Comparison of ENCODE assay signal across 8 mouse cellular contexts in genomic region chr2:115385207-115386168, GRCm38 (mm10).
A peak's percentile ranks its signal among the peaks of the same experiment; 100 is the strongest.
DNase-seq lines count a peak whose midpoint lies in the region; ATAC-seq and TF ChIP-seq lines count a peak whose summit lies in the region.

No protein-coding gene starts in this region.

- H3K4me2 ChIP-seq in intestine, embryonic 14.5 days (ENCODE audit: low read length) = peak overlapping the region; percentile 4
- H3K4me2 ChIP-seq in lung, postnatal 0 days (replicated peaks; ENCODE audit: low read depth, low read length) = peak overlapping the region; percentile 22; the same call in 1 of the 2 replicates

- TF ChIP-seq EP300 in lung, postnatal 0 days (IDR thresholded peaks at IDR 0.05) = no peak

- TF ChIP-seq CTCF in lung, postnatal 0 days (IDR thresholded peaks at IDR 0.05) = no peak

- peak; percentile 58; the same call in 1 of the 2 replicates for ATAC-seq in intestine, embryonic 14.5 days (replicated peaks; ENCODE audit: low FRiP score, low TSS enrichment, low read depth)
- ATAC-seq in lung, postnatal 0 days = peak; percentile 49

- no peak overlapping the region for H3K9ac ChIP-seq in intestine, embryonic 14.5 days (ENCODE audit: low read length)
- no peak overlapping the region for H3K9ac ChIP-seq in lung, postnatal 0 days (replicated peaks; ENCODE audit: low read depth)

- no peaks in the 10 kb centered on the region for H3K36me3 ChIP-seq in intestine, embryonic 14.5 days (ENCODE audit: control insufficient read depth, insufficient read depth, low read length)
- H3K36me3 ChIP-seq in lung, postnatal 0 days (ENCODE audit: insufficient read depth, low read length) = no peaks in the 10 kb centered on the region

- H3K9me3 ChIP-seq in intestine, embryonic 14.5 days (ENCODE audit: control insufficient read depth, low read length) = no peaks in the 10 kb centered on the region
- no peaks in the 10 kb centered on the region for H3K9me3 ChIP-seq in lung, postnatal 0 days (ENCODE audit: low read length)

- DNase-seq in adrenal gland, adult 2 months = peak; percentile 35
- DNase-seq in adrenal gland, postnatal 25 days = no peak
- DNase-seq in Muller cell, postnatal 12 days (ENCODE audit: inconsistent ontology term) = peak; percentile 25
- DNase-seq in intestine, embryonic 14.5 days (ENCODE audit: low spot score) = no peak
- DNase-seq in lung, postnatal 0 days (ENCODE audit: low spot score) = peak; percentile 27
- no peak for DNase-seq in cerebellum, postnatal 36 days
- DNase-seq in cerebellum, postnatal 14 days = no peak
- no peak for DNase-seq in gastrocnemius, adult 18-20 months (ENCODE audit: low spot score)

- peaks cover 7% of the 10 kb centered on the region; the same call in 1 of the 2 replicates for H3K4me1 ChIP-seq in intestine, embryonic 14.5 days (replicated peaks; ENCODE audit: control insufficient read depth, insufficient read depth, low read length)
- no peaks in the 10 kb centered on the region for H3K4me1 ChIP-seq in lung, postnatal 0 days (ENCODE audit: insufficient read depth, low read depth, low read length)

- WGBS in intestine, embryonic 14.5 days = 22% methylated on average over 16 of the region's 16 CpGs
- WGBS in lung, postnatal 0 days = 39% methylated on average over 16 of the region's 16 CpGs

- H3K4me3 ChIP-seq in intestine, embryonic 14.5 days (ENCODE audit: low read depth, low read length) = no peak overlapping the region
- H3K4me3 ChIP-seq in lung, postnatal 0 days (ENCODE audit: low read depth, low read length) = no peak overlapping the region

- H3K27me3 ChIP-seq in intestine, embryonic 14.5 days (replicated peaks; ENCODE audit: control insufficient read depth, insufficient read depth, low read length) = no peaks in the 10 kb centered on the region
- H3K27me3 ChIP-seq in lung, postnatal 0 days (replicated peaks; ENCODE audit: insufficient read depth, low read length) = no peaks in the 10 kb centered on the region

- H3K27ac ChIP-seq in intestine, embryonic 14.5 days (ENCODE audit: low read depth) = peak overlapping the region; percentile 81
- H3K27ac ChIP-seq in lung, postnatal 0 days (ENCODE audit: low read length) = no peak overlapping the region

Comparison
In these comparisons a context has a peak if more than half of its experiments do, and no peak if none do; other contexts are left out.
1. DNase-seq: peak in adrenal gland, adult 2 months (single experiment), Muller cell, postnatal 12 days (single experiment) and lung, postnatal 0 days (single experiment); none in adrenal gland, postnatal 25 days (single experiment), intestine, embryonic 14.5 days (single experiment), cerebellum, postnatal 36 days (0 of 2), cerebellum, postnatal 14 days (0 of 2) and gastrocnemius, adult 18-20 months (single experiment).